15 mouse cellular contexts compared by ENCODE assay signal in the genomic region with DNA sequence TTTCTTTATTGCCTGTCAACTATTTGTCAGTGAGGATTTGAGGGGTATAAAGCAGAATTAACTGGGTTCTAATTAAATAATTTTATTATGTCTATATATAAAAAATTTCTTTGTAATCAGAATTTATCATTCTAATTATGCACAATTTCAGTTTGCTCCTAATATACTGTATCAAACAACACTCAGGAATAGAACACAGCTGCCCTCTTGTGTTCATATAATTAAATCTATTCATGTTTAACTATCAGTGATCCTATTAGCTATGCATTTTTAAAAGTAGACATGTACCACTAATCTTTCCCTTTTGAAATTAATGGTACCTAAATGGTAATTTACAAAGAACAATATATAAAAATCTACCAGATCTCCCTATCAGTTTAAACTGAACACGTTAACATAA.
A peak's percentile ranks its signal among the peaks of the same experiment; 100 is the strongest.
DNase-seq lines count a peak whose midpoint lies in the region; ATAC-seq and TF ChIP-seq lines count a peak whose summit lies in the region.
"Had no signal": no experiment of that assay in that cellular context is flagged by ENCODE, and none has a peak within 500 bp of the region (broad histone marks: within the 10 kb centered on the region; RNA-seq: fewer than 3 reads in every experiment).

No protein-coding gene starts in this region.

- H3K4me1 ChIP-seq in heart, adult 2 months (ENCODE audit: control insufficient read depth, insufficient read depth, low read length), result no peaks in the 10 kb centered on the region
- H3K4me1 ChIP-seq in liver, postnatal 0 days (ENCODE audit: insufficient read depth), result no peaks in the 10 kb centered on the region
- H3K4me1 ChIP-seq in liver, embryonic 11.5 days (replicated peaks; ENCODE audit: control insufficient read depth, insufficient read depth, low read length), result no peaks in the 10 kb centered on the region
- H3K4me1 ChIP-seq: embryonic facial prominence, embryonic 12.5 days had no signal

- H3K4me2 ChIP-seq in liver, postnatal 0 days (ENCODE audit: low read depth, low read length), result no peak overlapping the region
- no peak overlapping the region for H3K4me2 ChIP-seq in liver, embryonic 11.5 days
- H3K4me2 ChIP-seq: embryonic facial prominence, embryonic 12.5 days had no signal

- no peak overlapping the region for H3K27ac ChIP-seq in heart, adult 2 months
- H3K27ac ChIP-seq in liver, postnatal 0 days (ENCODE audit: low read depth), result no peak overlapping the region
- no peak overlapping the region for H3K27ac ChIP-seq in liver, embryonic 11.5 days (ENCODE audit: low read depth, low read length)
- H3K27ac ChIP-seq: embryonic facial prominence, embryonic 12.5 days; liver, embryonic 14.5 days had no signal

- no peaks in the 10 kb centered on the region for H3K27me3 ChIP-seq in heart, adult 2 months (ENCODE audit: control insufficient read depth, insufficient read depth, low read length)
- H3K27me3 ChIP-seq in liver, postnatal 0 days (ENCODE audit: insufficient read depth, low read length), result no peaks in the 10 kb centered on the region
- no peaks in the 10 kb centered on the region for H3K27me3 ChIP-seq in liver, embryonic 11.5 days (replicated peaks; ENCODE audit: control insufficient read depth, insufficient read depth, low read length)
- H3K27me3 ChIP-seq: embryonic facial prominence, embryonic 12.5 days had no signal

- TF ChIP-seq POLR2A in heart, adult 2 months (IDR thresholded peaks at IDR 0.05; ENCODE audit: insufficient read depth, low read depth, low read length), result no peak

- H3K9ac ChIP-seq in heart, adult 2 months (ENCODE audit: low read depth, low read length), result no peak overlapping the region
- H3K9ac ChIP-seq in liver, postnatal 0 days (replicated peaks), result no peak overlapping the region
- H3K9ac ChIP-seq in liver, embryonic 11.5 days (ENCODE audit: low read depth, low read length), result no peak overlapping the region
- H3K9ac ChIP-seq: embryonic facial prominence, embryonic 12.5 days; liver, embryonic 14.5 days had no signal

- no peak for DNase-seq in heart, adult 2 months
- no peak for DNase-seq in heart, postnatal 10 days
- no peak for DNase-seq in liver, postnatal 0 days
- no peak for DNase-seq in liver, embryonic 11.5 days (ENCODE audit: low spot score)
- DNase-seq in brain, adult 2 months (ENCODE audit: low read depth, low spot score), result peak; percentile 9
- peak; percentile 53 for DNase-seq in retina, embryonic 14.5 days (ENCODE audit: low spot score)
- no peak for DNase-seq in ovary, adult 18-20 months (ENCODE audit: low spot score)
- DNase-seq in adrenal gland, postnatal 4 days (ENCODE audit: low spot score in 2 of 2), result no peak
- DNase-seq: adrenal gland, postnatal 10 days; cerebellum, adult 2 months; kidney, postnatal 14 days; thymus, postnatal 4 days had no signal

- H3K79me2 ChIP-seq in heart, adult 2 months (replicated peaks; ENCODE audit: control insufficient read depth, insufficient read depth, low read length), result no peaks in the 10 kb centered on the region

- peak; percentile 72 for TF ChIP-seq CTCF in heart, adult 2 months (IDR thresholded peaks at IDR 0.05)
- peak; percentile 21; the same call in 1 of the 2 replicates for TF ChIP-seq CTCF in liver, postnatal 0 days (IDR thresholded peaks at IDR 0.05; ENCODE audit: low read depth)

- intact Hi-C loops in heart, adult 2 months (cut with DNase I), result loop anchor here (5.0 kb wide), 1 partner anchor 969 kb away; a partner anchor contains a TSS
- intact Hi-C loops in heart, postnatal 10 days (cut with DNase I), result loop anchor here (5.0 kb wide), 1 partner anchor 969 kb away; a partner anchor contains a TSS

- TF ChIP-seq EP300 in heart, adult 2 months (IDR thresholded peaks at IDR 0.05; ENCODE audit: insufficient read depth, low read depth, low read length), result no peak
- no peak for TF ChIP-seq EP300 in liver, postnatal 0 days (IDR thresholded peaks at IDR 0.05; ENCODE audit: low read depth)

- 82% methylated on average over 1 of the region's 1 CpGs for WGBS in heart, adult 2 months
- WGBS in liver, postnatal 0 days (ENCODE audit: insufficient replicate concordance), result 79% methylated on average over 1 of the region's 1 CpGs
- WGBS in liver, embryonic 11.5 days, result 86% methylated on average over 1 of the region's 1 CpGs

- no peaks in the 10 kb centered on the region for H3K36me3 ChIP-seq in heart, adult 2 months (ENCODE audit: control insufficient read depth, insufficient read depth, low read length)
- H3K36me3 ChIP-seq in liver, postnatal 0 days (replicated peaks; ENCODE audit: insufficient read depth, low read length), result no peaks in the 10 kb centered on the region
- H3K36me3 ChIP-seq in liver, embryonic 11.5 days (ENCODE audit: control insufficient read depth, insufficient read depth, low read length), result no peaks in the 10 kb centered on the region
- H3K36me3 ChIP-seq: embryonic facial prominence, embryonic 12.5 days had no signal

- no peak for ATAC-seq in liver, postnatal 0 days
- no peak for ATAC-seq in liver, embryonic 11.5 days (replicated peaks; ENCODE audit: low FRiP score)
- ATAC-seq: CD4-positive, CD25-positive, alpha-beta regulatory T cell, adult 4 months had no signal

- no peaks in the 10 kb centered on the region for H3K9me3 ChIP-seq in liver, postnatal 0 days (ENCODE audit: low read length)
- no peaks in the 10 kb centered on the region for H3K9me3 ChIP-seq in liver, embryonic 11.5 days (ENCODE audit: control insufficient read depth, low read length)
- H3K9me3 ChIP-seq: embryonic facial prominence, embryonic 12.5 days had no signal

- no peak overlapping the region for H3K4me3 ChIP-seq in heart, adult 2 months
- H3K4me3 ChIP-seq in liver, postnatal 0 days (ENCODE audit: low read depth, low read length), result no peak overlapping the region
- no peak overlapping the region for H3K4me3 ChIP-seq in liver, embryonic 11.5 days (ENCODE audit: low read depth, low read length)
- H3K4me3 ChIP-seq: embryonic facial prominence, embryonic 12.5 days had no signal

Comparison
In these comparisons a context has a peak if more than half of its experiments do, and no peak if none do; other contexts are left out.
1. DNase-seq: peak in brain, adult 2 months (single experiment) and retina, embryonic 14.5 days (single experiment); none in heart, adult 2 months (0 of 2), heart, postnatal 10 days (0 of 2), liver, postnatal 0 days (single experiment), liver, embryonic 11.5 days (single experiment), ovary, adult 18-20 months (single experiment) and adrenal gland, postnatal 4 days (0 of 2).